Mouse (Mus musculus): Measurements from ENCODE around the gene Uncx.
A peak's percentile ranks its signal among the peaks of the same experiment; 100 is the strongest.

Gene Uncx

GRCm38 (mm10) chr5:139543214-139543613 lies at the start of gene Uncx:
TSS of gene Uncx (plus strand) at chr5:139543494.
- no peak for DNase-seq (ENCODE audit: extremely low spot score, low read depth, low spot score)

GRCm38 (mm10) chr5:139493690-139494089 lies 49.6 kb upstream of the Uncx start:
- no peak for DNase-seq (ENCODE audit: extremely low spot score, low read depth, low spot score)

DNA sequence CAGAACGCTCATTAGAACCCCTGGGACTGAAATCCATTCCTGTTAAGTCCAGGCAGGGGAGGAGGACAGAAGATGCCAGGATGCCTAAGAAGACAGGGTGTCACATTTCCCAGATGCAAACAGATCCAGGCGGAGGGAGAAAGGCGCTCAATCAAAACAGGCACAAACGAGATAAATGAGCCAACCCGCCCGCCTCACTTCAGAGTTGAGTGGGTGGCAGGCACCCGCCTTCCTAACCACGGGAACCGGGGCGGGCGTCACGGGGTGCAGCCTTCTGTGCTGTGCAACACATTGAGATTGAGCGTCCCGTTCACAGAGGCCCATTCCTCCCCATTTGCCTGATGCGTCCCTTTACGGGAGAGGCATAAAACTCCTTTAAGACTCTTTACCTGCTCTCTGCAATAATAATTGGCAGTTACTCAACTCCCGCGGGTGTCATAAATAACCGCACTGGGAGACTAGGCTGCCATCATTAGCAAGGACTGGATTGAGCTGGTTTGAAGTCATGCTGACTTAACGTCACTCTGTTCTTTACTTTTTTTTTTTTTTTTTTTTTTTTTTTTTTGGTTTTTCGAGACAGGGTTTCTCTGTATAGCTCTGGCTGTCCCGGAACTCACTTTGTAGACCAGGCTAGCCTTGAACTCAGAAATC lies 48.1 kb upstream of the Uncx start:
- DNase-seq (ENCODE audit: extremely low spot score, low read depth, low spot score) = peak; percentile 10

GRCm38 (mm10) chr5:139496939-139497338 lies 46.4 kb upstream of the Uncx start:
- DNase-seq (ENCODE audit: extremely low spot score, low read depth, low spot score) = no peak

- no peak for DNase-seq (ENCODE audit: extremely low spot score, low read depth, low spot score)
Measured at GRCm38 (mm10) chr5:139498791-139499190, 44.5 kb upstream of the Uncx start.

GRCm38 (mm10) chr5:139502281-139502680 lies 41.0 kb upstream of the Uncx start:
- no peak for DNase-seq (ENCODE audit: extremely low spot score, low read depth, low spot score)

DNA sequence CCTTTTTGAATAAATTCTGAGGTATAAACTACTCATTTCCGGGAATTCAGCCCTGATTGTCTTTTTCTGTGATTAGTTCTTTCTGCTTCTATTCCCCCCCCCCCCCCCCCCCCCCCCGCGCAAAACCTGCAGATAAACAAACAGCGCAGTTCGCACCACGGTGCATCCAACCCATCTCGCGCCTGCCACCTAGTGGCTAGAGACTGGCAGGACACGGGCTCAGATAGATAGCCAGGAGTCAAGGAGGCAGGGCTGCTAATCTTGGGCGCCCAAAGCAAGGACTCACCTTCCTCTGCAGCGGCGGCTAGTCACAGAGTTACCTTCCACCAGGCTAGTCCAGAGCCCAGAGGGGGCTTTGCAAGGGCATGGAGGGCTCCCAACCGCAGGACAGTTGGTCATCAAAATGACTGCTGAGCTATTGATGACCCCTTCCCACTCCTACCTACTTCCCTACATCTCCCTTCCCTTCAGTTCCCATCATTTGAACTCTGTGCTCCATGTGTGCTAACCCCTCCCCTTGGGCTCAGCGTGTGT lies 38.2 kb upstream of the Uncx start:
- DNase-seq (ENCODE audit: extremely low spot score, low read depth, low spot score) = peak; percentile 31

- no peak for DNase-seq (ENCODE audit: extremely low spot score, low read depth, low spot score)
Measured at GRCm38 (mm10) chr5:139506207-139506606, 37.1 kb upstream of the Uncx start.

DNA sequence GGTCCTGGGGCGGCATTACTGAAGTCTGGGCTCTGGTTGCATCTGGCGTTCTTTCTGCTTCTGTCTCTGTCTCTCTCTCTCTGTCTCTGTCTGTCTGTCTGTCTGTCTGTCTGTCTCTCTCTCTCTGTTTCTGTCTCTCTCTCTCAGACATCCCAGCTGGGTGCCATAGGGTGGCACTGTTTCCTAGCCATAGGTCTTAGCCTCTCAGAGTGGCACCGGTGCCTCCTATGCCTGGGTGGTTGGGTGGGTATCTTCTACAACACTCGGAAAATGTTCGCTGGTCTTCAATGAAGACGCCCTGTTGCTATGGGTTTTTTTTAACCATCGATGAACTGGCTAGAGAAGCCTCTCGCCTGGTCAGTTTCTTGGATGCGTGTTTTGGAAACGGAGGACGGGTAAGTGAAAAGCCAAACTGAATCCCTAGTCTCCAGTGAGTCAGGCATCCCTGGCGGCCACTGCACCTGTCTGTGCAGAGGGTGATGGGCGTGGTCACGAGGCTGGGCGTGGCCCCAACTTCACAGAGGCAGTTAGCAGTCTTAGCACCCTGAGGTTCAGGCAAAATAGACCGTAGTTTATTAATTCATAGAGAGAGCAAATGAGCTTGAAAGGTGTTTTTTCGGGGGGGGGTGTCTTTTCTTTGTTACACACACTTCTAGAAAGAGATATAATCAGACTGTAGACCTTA lies 32.5 kb upstream of the Uncx start:
- no peak for DNase-seq (ENCODE audit: extremely low spot score, low read depth, low spot score)

- DNase-seq (ENCODE audit: extremely low spot score, low read depth, low spot score) = no peak
Measured at GRCm38 (mm10) chr5:139512201-139512600, 31.1 kb upstream of the Uncx start.

DNA sequence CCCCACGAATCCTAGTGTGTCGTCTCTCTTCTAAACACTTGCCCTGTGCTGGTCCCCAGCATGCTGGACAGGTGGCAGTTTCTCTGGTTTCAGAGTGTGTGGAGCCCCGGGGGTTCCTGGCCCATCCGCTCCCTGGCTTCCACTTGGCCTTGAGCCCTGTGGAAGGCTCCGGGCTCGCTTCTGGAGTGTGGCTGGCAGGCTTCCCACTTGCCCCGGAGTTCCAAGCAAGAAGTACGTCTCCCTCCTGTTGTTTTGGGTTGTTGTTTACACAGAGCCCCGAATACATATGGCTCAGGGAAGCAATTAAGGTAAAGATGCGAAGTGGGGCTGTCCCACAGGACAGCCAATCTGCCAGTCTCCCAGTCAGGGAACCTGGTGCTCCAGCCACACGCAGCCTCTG lies 27.0 kb upstream of the Uncx start:
- DNase-seq (ENCODE audit: extremely low spot score, low read depth, low spot score) = no peak

DNA sequence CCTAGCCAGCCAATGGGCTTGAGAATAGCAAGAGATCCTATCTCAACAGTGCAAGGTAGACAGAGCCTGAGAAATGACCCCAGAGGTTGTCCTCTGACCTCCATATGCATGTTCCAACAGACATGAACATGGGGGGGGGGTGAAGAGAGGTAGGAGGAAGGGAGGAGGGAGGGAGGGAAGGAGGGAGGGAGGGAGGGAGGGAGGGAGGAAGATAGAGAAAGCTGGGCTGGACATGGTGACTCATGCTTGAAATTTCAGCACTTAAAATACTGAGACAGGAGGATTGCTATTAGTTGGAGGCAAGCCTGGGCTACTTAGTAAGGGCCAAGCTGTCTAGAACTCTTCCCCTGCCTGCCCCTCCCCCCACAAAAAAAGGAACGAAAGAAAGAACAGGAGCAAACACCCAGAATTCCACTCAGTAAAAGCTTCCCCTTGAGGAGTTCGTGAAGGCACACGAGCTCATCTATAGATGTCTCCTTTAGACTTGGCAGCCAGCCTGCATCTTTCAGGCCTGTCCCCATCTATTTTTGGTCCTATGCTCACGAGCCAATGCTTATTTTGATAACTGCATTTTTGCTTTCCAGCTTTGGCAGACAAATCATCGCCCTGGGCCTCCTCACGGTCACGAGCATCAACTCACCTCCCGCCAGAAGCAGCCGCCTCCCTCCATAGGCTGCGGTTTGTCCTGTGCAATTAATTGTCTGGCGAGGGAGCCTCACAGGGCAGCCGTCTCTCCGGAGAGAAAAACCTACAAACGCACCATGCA lies 23.0 kb upstream of the Uncx start:
- DNase-seq (ENCODE audit: extremely low spot score, low read depth, low spot score) = no peak

- DNase-seq (ENCODE audit: extremely low spot score, low read depth, low spot score) = no peak
Measured at GRCm38 (mm10) chr5:139521987-139522386, 21.3 kb upstream of the Uncx start.

GRCm38 (mm10) chr5:139528851-139529250 lies 14.4 kb upstream of the Uncx start:
- DNase-seq (ENCODE audit: extremely low spot score, low read depth, low spot score) = no peak

GRCm38 (mm10) chr5:139535386-139535919 lies 7.8 kb upstream of the Uncx start:
- DNase-seq (ENCODE audit: extremely low spot score, low read depth, low spot score) = no peak

DNA sequence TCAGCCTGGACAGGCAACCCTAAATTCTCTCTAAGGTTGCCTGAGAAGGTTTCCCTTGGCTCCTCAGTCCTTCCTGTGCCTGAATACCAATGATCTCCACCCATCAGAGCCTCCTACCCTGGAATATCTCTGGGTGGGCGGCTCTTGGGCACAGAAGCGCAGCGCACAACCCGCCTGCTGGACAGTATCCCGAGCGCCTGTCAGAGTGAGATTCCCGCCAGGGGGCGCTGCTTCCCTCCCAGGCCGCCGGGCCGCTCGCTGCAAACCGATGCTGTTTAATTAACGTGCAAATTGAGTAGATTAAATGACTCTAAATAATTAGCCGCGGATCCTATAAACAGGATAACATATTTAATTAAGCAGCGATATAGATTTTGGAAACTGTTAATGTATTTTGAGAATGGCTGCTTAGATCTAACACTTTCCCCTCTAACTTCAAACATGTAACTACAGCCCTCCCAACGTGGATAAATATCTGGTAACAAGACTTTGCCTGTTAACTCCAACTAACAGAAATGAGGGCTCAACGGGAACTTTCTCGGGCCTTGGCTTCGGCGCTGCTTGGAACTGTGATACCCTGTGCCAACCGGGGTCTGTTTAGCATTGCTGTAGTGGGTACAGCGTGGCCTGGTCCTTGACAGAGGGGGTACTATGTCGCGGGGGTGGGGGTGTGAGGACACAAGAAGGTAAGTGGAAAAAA lies 6.9 kb upstream of the Uncx start:
- DNase-seq (ENCODE audit: extremely low spot score, low read depth, low spot score) = no peak

GRCm38 (mm10) chr5:139536911-139537738 lies 6.2 kb upstream of the Uncx start:
- no peak for DNase-seq (ENCODE audit: extremely low spot score, low read depth, low spot score)

- DNase-seq (ENCODE audit: extremely low spot score, low read depth, low spot score) = no peak
Measured at GRCm38 (mm10) chr5:139537739-139538135, 5.6 kb upstream of the Uncx start.

DNA sequence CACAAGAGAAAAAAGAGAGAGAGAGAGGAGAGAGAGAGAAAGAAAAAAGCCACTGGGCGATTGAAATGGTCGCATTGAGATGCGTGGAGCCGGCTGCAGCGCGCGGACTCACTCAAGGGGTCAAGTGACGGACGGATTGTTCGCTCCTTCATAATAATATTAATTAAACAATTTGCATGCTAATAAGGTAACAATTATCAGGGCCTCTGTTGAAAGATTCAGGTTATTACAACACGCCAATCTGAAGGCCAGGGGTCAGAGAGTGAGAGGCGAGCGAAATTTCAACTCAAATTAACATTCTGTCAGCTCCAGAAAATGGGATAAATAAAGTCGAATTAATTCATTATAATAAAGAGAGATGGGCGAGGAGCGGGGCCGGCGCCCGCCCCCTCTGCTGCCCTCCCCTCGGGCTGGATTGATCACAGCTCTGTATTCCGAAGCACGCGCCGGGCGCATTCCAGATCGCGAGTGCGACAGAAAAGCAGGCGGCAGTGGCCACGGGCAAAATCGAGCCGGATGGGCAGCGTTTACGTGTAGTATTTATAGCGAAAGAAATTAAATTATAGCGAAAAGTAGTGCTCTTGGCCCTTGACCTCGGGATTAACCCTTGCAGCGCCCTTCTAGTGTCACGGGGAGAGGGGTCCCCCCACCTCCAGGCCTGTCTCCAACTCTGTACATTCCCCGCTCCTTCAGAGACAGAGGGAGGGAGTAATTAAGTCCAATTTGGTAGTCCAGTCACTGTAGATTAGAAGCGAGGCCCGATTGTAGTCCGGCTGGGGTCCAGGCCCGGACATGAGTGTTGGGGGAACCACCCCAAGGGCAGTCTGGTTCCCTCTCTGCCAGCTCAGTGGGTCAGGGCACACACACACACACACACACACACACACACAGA lies 1.9 kb upstream of the Uncx start:
- DNase-seq (ENCODE audit: extremely low spot score, low read depth, low spot score) = no peak
